Mouse (Mus musculus) heart, embryonic 12.5 days (tissue): ENCODE measurements at regions not wholly inside any gene's neighbourhood (a gene's known extent, or its start where the extent isn't known, plus 50 kb on each side); places are given as distances from the start of the nearest gene placed in this dataset.

Experiments used
- ATAC-seq: fragments of 200-750 bp; cut with Nextera tagmentation; 2 replicates; pipeline ENCODE4 v1.8.0; 2017; ENCODE audit warnings: moderate TSS enrichment, moderate library complexity; ENCODE audit not compliant: insufficient number of reproducible peaks, low FRiP score
- H3K27ac ChIP-seq: fragments of 300-500 bp; sonication (generic); 2 replicates; pipeline ENCODE4 v1.5.1; 2016; ENCODE audit warnings: mild to moderate bottlenecking, moderate library complexity; ENCODE audit not compliant: poor library complexity, severe bottlenecking
- H3K27me3 ChIP-seq: fragments of 300-500 bp; sonication (generic); replicated peaks from 2 replicates; pipeline ENCODE4 v1.6.1; 2016; ENCODE audit warnings: mild to moderate bottlenecking, moderate library complexity
- H3K36me3 ChIP-seq: fragments of 300-500 bp; sonication (generic); 2 replicates; pipeline ENCODE4 v1.6.1; 2016; ENCODE audit warnings: mild to moderate bottlenecking, moderate library complexity
- H3K4me1 ChIP-seq: fragments of 300-500 bp; sonication (generic); replicated peaks from 2 replicates; pipeline ENCODE4 v1.6.1; 2016; ENCODE audit warnings: mild to moderate bottlenecking
- H3K4me2 ChIP-seq: fragments of 300-500 bp; sonication (generic); 2 replicates; pipeline ENCODE4 v1.6.1; 2016; ENCODE audit warnings: mild to moderate bottlenecking, moderate library complexity
- H3K4me3 ChIP-seq: fragments of 300-500 bp; sonication (generic); 2 replicates; pipeline ENCODE4 v1.5.1; 2016; ENCODE audit warnings: mild to moderate bottlenecking
- H3K9ac ChIP-seq: fragments of 300-500 bp; sonication (generic); 2 replicates; pipeline ENCODE4 v1.6.1; 2016; ENCODE audit warnings: mild to moderate bottlenecking, moderate library complexity
- H3K9me3 ChIP-seq: fragments of 300-500 bp; sonication (generic); replicated peaks from 2 replicates; pipeline ENCODE4 v1.6.1; 2016; ENCODE audit warnings: mild to moderate bottlenecking, moderate library complexity
- WGBS: fragments of 180-500 bp; shearing (Covaris S2); methylation state at CpG from one replicate; pipeline ENCODE4 v1.1.7; 2016; 5-methylcytosine and 5-hydroxymethylcytosine counted together

DNA sequence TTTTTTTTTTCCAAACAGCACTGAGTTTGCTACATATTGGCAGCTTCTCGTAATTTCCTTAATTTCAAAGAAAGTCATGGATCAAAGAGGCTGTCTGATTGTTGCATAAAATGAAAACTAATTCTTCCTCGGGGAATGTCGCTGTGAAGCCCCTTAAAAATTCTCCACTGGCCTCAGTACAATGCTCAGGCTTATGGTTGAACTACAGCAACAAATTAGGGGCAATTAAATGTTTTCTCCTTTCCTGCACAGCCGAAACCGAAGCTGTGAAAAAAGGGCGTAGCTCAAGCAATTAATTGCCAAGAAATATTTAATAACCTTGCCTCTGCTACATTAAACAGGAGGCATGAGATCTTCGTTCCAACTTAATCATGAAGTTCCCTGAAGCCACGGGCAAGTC is 61.8 kb downstream of the Csl start:
- no peak overlapping the region for H3K4me2 ChIP-seq

DNA sequence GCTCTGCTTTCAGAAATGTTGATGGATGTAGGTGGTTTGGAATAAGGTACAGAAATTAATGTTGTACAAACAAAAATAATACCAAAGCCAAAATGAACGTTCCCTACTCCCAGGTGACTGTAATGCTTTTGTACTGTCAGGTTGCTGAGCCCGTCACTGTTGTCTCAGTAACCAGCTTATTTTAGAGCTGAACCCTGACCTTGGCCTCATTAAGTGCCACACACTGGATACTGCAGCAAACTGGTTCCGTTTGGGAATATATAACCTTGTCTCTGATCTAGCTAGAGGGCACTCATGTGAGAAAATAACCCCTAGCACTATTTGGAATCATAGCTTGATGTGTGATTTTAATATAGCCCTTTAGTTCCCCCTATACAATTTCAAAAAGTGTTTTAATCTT is 60.0 kb downstream of the Csl start:
- Histone ChIP-seq H3K36me3 (no peaks in the 10 kb centered on the region), H3K27ac (no peak overlapping the region), H3K4me2 (no peak overlapping the region), H3K9me3 (no peaks in the 10 kb centered on the region), H3K27me3 (no peaks in the 10 kb centered on the region), H3K4me3 (no peak overlapping the region), H3K9ac (no peak overlapping the region), H3K4me1 (no peaks in the 10 kb centered on the region)
- 46% methylated on average over 3 of the region's 3 CpGs for WGBS
- no peak for ATAC-seq

More for the DNA sequence above, 61.8 kb downstream of the Csl start:
- H3K27me3 ChIP-seq = no peaks in the 10 kb centered on the region
- no peaks in the 10 kb centered on the region for H3K4me1 ChIP-seq
- no peak overlapping the region for H3K27ac ChIP-seq
- H3K4me3 ChIP-seq = no peak overlapping the region
- ATAC-seq = no peak
- no peak overlapping the region for H3K9ac ChIP-seq
- no peaks in the 10 kb centered on the region for H3K9me3 ChIP-seq
- no peaks in the 10 kb centered on the region for H3K36me3 ChIP-seq
- 79% methylated on average over 8 of the region's 8 CpGs for WGBS

DNA sequence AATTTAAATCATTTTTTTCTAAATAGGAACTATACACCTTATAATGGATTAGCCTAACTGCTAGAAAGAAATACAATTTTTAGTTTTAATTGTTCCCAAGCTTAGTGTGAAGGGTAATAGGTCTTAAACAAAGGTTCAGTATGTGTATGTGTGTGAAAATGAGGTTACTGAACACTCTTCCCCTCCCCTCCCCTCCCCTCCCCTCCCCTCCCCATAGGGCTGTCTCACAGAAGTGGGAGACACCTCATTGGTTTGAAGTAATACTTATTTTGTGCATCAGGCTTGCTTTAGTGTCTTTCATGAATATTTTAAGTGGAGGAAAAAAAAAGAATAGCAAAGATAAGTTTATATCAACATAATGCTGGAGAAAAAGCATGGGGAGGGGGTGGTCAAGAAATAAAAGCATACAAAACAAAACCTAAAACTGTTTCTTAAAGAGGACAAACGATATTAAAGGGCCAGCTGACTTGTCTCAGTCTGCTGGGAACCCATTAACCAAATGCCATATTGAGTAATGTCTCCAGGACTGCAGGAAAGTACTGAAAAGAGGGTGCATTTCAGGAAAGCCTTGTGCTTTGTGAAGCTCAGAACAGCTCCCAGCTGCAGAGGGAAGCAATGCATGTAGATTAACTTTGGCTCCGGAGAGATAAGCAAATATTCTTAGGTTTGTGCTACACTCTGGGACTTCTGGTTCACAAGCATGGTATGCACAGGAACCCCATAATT is 59.2 kb downstream of the Csl start:
- 37% methylated on average over 2 of the region's 2 CpGs for WGBS
- no peaks in the 10 kb centered on the region for H3K9me3 ChIP-seq
- no peak for ATAC-seq
- H3K36me3 ChIP-seq = no peaks in the 10 kb centered on the region
- H3K4me3 ChIP-seq = no peak overlapping the region
- H3K4me2 ChIP-seq = no peak overlapping the region
- no peak overlapping the region for H3K27ac ChIP-seq
- no peaks in the 10 kb centered on the region for H3K4me1 ChIP-seq
- no peak overlapping the region for H3K9ac ChIP-seq
- H3K27me3 ChIP-seq = no peaks in the 10 kb centered on the region
